Mouse (Mus musculus): ENCODE measurements at regions not wholly inside any gene's neighbourhood (a gene's known extent, or its start where the extent isn't known, plus 50 kb on each side); places are given as distances from the start of the nearest gene placed in this dataset.

- no peak for DNase-seq (ENCODE audit: low spot score in 2 of 2)
- intact Hi-C loops (cut with DNase I) = no loop called here
Observed at GRCm38 (mm10) chr10:97778531-97778930, 52.0 kb upstream of the C030005K15Rik start.

DNA sequence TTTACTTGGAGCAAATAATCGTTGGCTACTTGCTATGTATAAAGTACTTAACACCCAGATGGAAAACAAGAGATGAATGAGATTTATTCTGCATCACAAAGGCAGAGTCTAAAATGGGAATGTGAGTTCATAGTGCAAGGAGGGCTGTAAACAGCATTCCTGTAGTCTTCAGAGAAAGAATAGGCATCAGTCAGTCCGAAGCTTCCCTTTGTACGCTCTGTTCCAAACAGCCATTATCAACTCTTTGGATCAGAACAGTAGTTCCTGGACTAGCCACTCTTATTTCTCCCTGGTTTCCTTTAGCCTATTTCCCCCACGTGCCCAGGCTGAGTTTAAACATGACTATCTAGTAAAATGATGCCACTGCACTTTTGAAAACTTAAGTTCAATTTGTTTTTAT, 52.8 kb upstream of the C030005K15Rik start:
- no peak for DNase-seq (ENCODE audit: low spot score in 2 of 2)
- intact Hi-C loops (cut with DNase I) = no loop called here

- intact Hi-C loops (cut with DNase I) = no loop called here
Observed at GRCm38 (mm10) chr10:97793804-97794203, 67.2 kb upstream of the C030005K15Rik start.

DNA sequence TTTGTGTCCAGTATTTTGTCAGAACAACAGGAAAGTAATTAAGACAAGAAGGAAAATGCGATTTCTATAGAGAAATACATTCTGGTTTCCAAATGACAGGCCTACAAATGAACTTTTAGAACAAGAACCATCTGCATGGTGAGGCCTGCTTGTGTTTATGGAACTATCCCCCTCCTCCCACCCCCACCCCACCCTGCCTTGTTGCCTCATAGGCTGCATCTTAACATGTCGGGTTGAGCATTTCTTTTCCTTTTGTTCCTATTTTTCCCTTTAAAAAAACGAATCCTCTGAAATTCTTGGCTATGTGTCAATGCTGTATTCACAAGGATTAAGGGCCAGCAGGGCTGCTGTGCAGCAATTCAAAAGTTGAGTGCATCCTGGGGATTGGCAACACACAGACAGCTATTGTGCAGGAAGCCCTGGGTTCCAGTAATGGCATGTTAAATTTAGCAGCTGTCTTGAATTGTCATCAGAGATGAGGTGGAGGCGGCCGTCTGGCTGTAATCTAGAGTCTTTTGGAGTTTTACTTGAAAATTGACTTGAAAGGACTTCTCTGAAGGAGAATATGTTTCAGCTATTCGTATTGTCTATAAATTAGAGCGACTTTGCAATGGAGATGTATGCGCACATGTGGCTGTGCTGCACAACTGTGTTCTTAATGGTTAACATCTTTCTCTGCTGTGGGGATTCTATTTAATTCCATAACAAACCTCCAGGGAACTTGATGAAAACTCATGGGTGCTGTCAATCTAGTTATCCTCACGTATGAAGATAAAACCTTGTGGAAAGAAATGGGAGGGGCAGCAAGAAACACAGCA, 75.1 kb upstream of the C030005K15Rik start:
- intact Hi-C loops (cut with DNase I) = loop anchor here (5.0 to 10.0 kb wide), 2 partner anchors 34 to 57 kb away; no protein-coding TSS in a partner anchor
- peak; percentile 31 to 68 for DNase-seq (ENCODE audit: low spot score in 2 of 2)

More at GRCm38 (mm10) chr10:97793804-97794203, 67.2 kb upstream of the C030005K15Rik start:
- peak in 1 of 2 experiments; percentile 61 for DNase-seq (ENCODE audit: low spot score in 2 of 2)

- intact Hi-C loops (cut with DNase I) = loop anchor here (10.0 kb wide), 1 partner anchor 63 kb away; no protein-coding TSS in a partner anchor
- DNase-seq (ENCODE audit: low spot score in 2 of 2) = peak in 1 of 2 experiments; percentile 41
Observed at GRCm38 (mm10) chr10:97807947-97808346, 81.4 kb upstream of the C030005K15Rik start.

DNA sequence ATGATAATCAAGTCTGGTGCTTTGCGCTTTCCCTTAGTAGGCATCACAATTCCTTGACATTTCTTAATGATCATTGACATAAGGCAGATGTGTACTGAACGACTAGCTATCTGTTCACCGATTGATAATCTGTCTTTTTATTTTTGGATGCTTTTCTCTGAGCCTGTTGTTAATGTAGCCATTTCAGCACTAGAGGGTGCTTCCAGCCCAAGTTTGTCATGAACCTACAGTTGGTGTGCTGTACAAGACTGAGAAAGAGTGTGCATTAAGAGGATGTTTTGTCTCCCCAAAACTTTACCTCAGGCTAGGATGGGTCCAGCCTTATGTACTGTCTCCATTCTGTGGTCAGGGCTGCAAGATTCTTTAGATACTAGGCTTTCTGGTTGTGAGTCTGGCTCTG, 116.0 kb upstream of the C030005K15Rik start:
- intact Hi-C loops (cut with DNase I) = loop anchor here (5.0 kb wide), 1 partner anchor 1240 kb away; no protein-coding TSS in a partner anchor
- DNase-seq (ENCODE audit: low spot score in 2 of 2) = peak; percentile 31 to 50

- intact Hi-C loops (cut with DNase I) = no loop called here
- peak in 1 of 2 experiments; percentile 77 for DNase-seq (ENCODE audit: low spot score in 2 of 2)
Observed at GRCm38 (mm10) chr10:97851487-97851886, 124.9 kb upstream of the C030005K15Rik start.

DNA sequence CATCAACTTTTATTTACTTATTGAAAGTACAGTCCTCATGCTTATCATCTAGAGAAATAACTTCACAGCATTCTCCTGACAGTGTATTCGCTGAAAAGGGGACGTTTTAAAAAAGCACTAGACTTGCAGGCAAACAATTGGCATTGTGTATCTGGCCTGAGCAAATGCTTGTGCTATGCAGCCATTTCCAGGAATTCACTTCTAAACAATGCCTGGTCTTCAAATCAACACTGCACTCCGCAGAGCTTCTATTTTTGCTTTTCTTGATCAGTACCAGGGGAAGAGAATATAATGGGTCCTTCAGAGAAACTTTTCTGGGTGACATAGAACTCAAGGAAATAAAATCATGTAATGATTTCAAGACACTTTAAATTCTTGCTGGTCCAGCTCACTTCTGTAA, 150.5 kb upstream of the C030005K15Rik start:
- intact Hi-C loops (cut with DNase I) = no loop called here
- DNase-seq (ENCODE audit: low spot score in 2 of 2) = no peak

GRCm38 (mm10) chr10:97886049-97886448, 159.5 kb upstream of the C030005K15Rik start:
- intact Hi-C loops (cut with DNase I) = no loop called here
- DNase-seq (ENCODE audit: low spot score in 2 of 2) = peak; percentile 2 to 61

GRCm38 (mm10) chr10:97905793-97906192, 179.2 kb upstream of the C030005K15Rik start:
- DNase-seq (ENCODE audit: low spot score in 2 of 2) = no peak
- intact Hi-C loops (cut with DNase I) = no loop called here

DNA sequence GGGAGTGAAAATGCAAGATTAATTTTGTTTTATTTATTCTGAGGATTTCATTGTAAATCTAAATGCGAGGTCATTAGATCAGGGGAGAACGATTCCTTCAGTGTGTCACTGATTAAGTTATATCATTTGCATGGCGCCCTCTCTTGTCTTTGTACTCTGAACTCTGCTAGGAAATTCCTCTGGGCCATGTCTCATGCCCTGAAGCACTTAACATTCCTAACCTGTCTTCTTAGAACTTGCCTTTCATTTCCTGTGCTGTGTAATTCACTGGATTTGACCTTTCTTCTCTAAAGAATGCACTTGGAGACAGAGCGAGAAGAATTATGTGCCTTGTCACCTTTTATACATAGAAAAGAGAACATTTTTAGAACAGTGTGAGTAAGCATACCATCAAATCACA, 199.0 kb upstream of the C030005K15Rik start:
- no peak for DNase-seq (ENCODE audit: low spot score in 2 of 2)
- intact Hi-C loops (cut with DNase I) = no loop called here

- intact Hi-C loops (cut with DNase I) = loop anchor here (2.0 to 5.0 kb wide), 2 partner anchors 223 to 546 kb away; no protein-coding TSS in a partner anchor
- peak; percentile 36 to 84 for DNase-seq (ENCODE audit: low spot score in 2 of 2)
Observed at GRCm38 (mm10) chr10:97940345-97940744, 213.8 kb upstream of the C030005K15Rik start.

DNA sequence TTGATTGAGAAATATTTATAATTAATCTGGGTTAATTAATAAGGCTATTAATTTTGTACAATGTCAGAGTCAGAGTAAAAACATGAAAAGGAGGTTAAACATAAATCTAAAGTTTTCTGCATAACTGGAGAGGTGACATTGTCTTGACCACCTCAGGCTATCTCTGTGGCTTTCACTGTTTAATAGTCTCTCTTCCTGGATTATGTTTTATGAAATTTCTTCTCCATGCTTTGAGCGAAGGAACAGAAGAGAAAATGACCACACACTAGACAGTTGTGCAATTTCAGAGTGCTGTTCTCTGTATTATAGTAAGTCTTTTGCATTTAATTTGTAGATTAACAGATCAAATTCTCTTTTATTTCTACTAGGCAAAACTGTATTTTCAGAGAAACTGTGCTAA, 239.3 kb upstream of the C030005K15Rik start:
- intact Hi-C loops (cut with DNase I) = no loop called here
- DNase-seq (ENCODE audit: low spot score in 2 of 2) = no peak

DNA sequence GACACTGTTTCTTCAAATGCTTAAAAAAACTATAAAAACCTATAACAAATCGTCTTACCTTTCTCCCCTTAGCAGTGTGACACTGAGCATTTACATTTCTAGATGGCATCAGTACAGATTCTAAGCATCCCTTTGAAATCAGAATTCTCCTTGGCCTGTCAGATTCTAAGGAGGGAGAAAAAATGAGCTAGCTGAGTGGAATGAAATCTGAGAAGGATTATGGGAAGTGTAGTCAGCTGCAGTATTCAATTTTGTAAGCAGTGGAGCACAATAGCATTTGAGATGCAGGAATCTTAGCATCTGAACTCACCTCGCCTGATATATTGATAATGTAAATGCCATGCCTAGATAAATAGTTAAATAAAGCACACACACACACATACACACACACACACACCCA, 240.4 kb upstream of the C030005K15Rik start:
- peak in 1 of 2 experiments; percentile 25 for DNase-seq (ENCODE audit: low spot score in 2 of 2)
- intact Hi-C loops (cut with DNase I) = no loop called here

GRCm38 (mm10) chr10:98007037-98007436, 280.5 kb upstream of the C030005K15Rik start:
- peak in 1 of 2 experiments; percentile 35 for DNase-seq (ENCODE audit: low spot score in 2 of 2)
- intact Hi-C loops (cut with DNase I) = no loop called here

DNA sequence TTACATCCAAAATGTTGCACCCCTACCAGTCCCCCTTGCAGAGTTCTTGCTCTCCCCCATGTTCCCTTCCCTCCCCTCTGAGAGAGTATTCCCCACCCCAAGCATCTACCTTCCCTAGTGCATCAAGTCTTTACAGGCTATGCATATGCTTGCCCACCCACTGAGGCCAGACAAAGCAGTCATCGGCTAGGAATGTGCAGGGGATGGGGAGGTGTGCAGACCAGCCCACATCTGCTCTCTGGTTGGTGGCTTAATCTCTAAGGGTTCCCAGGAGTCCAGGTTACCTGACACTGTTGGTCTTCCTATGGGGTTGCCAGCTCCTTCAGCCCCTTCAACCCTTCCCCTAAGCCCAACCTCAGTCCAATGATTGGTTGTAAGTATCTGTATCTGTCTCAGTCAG, 281.8 kb upstream of the C030005K15Rik start:
- intact Hi-C loops (cut with DNase I) = no loop called here

DNA sequence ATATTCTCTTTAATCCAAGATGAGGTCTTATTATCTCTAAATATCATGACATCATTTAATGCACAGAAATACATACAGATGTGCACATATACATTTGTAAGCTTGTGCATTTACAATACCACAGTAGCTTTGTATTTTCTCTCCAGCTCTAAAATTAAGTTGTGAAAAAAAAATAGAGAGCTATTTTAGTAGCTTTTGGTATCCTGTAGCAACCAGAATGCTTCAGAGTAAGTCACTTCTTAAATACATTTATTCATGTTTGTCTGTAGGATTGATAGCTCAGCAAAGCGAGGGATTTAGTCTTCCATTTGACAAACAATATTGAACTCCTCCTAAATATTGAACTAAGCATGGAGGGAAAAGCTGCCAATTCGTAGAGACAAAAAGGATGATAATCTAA, 286.4 kb upstream of the C030005K15Rik start:
- intact Hi-C loops (cut with DNase I) = no loop called here
- DNase-seq (ENCODE audit: low spot score in 2 of 2) = peak in 1 of 2 experiments; percentile 14

More for the DNA sequence above, 281.8 kb upstream of the C030005K15Rik start:
- DNase-seq (ENCODE audit: low spot score in 2 of 2) = no peak

DNA sequence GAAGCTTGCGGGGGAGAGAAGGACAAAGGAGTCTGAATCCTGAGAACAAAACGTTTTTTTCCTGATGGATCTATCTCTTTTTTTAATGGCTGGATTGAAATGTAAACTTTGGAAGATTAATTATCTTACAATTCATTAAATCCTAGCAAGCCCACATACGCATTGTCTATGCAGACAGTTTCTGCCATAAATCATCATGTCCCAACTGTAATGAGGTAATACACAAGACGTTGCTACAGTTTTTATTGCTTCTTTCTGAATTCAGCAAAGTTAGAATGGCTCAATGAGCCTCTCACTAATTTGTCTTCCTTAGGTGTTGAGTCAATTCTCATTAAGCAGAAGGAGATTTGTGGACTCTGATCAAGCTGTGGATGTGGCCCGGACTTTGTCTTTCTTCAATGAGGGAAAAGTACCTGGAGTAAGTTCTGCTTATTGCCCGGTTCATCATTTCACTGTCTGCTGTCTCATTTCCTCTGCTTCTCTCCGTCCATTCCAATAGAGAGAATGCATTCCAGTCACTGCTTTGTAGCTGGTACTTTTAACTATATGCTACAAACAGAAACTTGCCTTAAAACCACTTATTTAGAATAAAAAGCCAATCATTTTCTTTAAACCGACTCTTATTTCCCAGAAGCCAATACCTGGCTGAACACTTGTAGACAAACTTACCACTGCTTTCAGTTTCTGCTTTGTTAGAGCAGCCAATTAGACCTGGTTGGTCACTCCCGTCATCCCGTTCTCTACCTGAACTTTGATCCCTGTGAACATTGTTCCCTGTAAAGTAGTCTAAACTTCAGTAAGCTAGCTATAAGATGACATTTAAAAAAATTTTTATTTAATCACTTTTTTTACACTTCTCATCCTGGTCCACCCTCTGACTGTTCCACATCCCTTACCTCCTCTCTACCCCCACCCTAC, 288.7 kb upstream of the C030005K15Rik start:
- intact Hi-C loops (cut with DNase I) = no loop called here
- DNase-seq (ENCODE audit: low spot score in 2 of 2) = no peak

- DNase-seq (ENCODE audit: low spot score in 2 of 2) = no peak
- intact Hi-C loops (cut with DNase I) = no loop called here
Observed at GRCm38 (mm10) chr10:98016596-98017304, 290.2 kb upstream of the C030005K15Rik start.

Measured in left cerebral cortex, postnatal 25 days (tissue).